Mouse (Mus musculus) inflammation-experienced regulatory T-cells, adult 6 months (primary cell): ENCODE measurements around the gene Agbl3. TPM values are rescaled to one million over a fixed set of nuclear protein-coding genes. Genes with fewer than 3 reads are reported as not detected.

Experiments
- ATAC-seq: one replicate; pipeline ENCODE4 v1.8.0; 2017
- polyA plus RNA-seq, 3 experiments: library from polyadenylated mRNA; unstranded; fragments of 100-300 nt; shearing (Covaris generic); gene quantifications; one replicate each; pipeline ENCODE4 v1.2.1; 2017

Gene Agbl3
- polyA plus RNA-seq = 1 to 10 TPM; 1.7 to 2.6 (median 2.3) TPM

- ATAC-seq = peak; percentile 91
These were observed at the start of gene Agbl3 for GRCm38 (mm10) chr6:34780231-34780942. Gene Agbl3 (plus strand): TSS chr6:34780432.

GRCm38 (mm10) chr6:34731007-34731406, 49.2 kb upstream of the Agbl3 start:
- no peak for ATAC-seq

- ATAC-seq = no peak
These were observed 48.7 kb upstream of the Agbl3 start for GRCm38 (mm10) chr6:34731529-34731928.

GRCm38 (mm10) chr6:34734940-34735695, 45.1 kb upstream of the Agbl3 start:
- ATAC-seq = no peak

- ATAC-seq = no peak
These were observed 43.3 kb upstream of the Agbl3 start for GRCm38 (mm10) chr6:34736934-34737333.

GRCm38 (mm10) chr6:34743946-34744345, 36.3 kb upstream of the Agbl3 start:
- ATAC-seq = no peak

GRCm38 (mm10) chr6:34747846-34748245, 32.4 kb upstream of the Agbl3 start:
- no peak for ATAC-seq

GRCm38 (mm10) chr6:34748566-34748965, 31.7 kb upstream of the Agbl3 start:
- no peak for ATAC-seq

- ATAC-seq = no peak
These were observed 30.7 kb upstream of the Agbl3 start for GRCm38 (mm10) chr6:34749526-34749925.

GRCm38 (mm10) chr6:34750487-34751120, 29.6 kb upstream of the Agbl3 start:
- ATAC-seq = no peak

GRCm38 (mm10) chr6:34751625-34752024, 28.6 kb upstream of the Agbl3 start:
- ATAC-seq = no peak

- ATAC-seq = no peak
These were observed 25.8 kb upstream of the Agbl3 start for GRCm38 (mm10) chr6:34754448-34754847.

- no peak for ATAC-seq
These were observed 21.9 kb upstream of the Agbl3 start for GRCm38 (mm10) chr6:34758340-34758739.

GRCm38 (mm10) chr6:34760023-34760422, 20.2 kb upstream of the Agbl3 start:
- ATAC-seq = no peak

- ATAC-seq = no peak
These were observed 14.5 kb upstream of the Agbl3 start for GRCm38 (mm10) chr6:34765721-34766120.

- no peak for ATAC-seq
These were observed 10.2 kb upstream of the Agbl3 start for GRCm38 (mm10) chr6:34769984-34770383.

- no peak for ATAC-seq
These were observed 9.7 kb upstream of the Agbl3 start for GRCm38 (mm10) chr6:34770491-34770890.

- ATAC-seq = no peak
These were observed 3.8 kb upstream of the Agbl3 start for GRCm38 (mm10) chr6:34776396-34776795.

GRCm38 (mm10) chr6:34777094-34777493, 3.1 kb upstream of the Agbl3 start:
- ATAC-seq = no peak

GRCm38 (mm10) chr6:34777981-34778668, 2.1 kb upstream of the Agbl3 start:
- ATAC-seq = no peak

GRCm38 (mm10) chr6:34780943-34781289, 684 bp downstream of the Agbl3 start:
- ATAC-seq = no peak

- no peak for ATAC-seq
These were observed 2.3 kb downstream of the Agbl3 start for GRCm38 (mm10) chr6:34782493-34782892.

GRCm38 (mm10) chr6:34796881-34797280, 16.6 kb downstream of the Agbl3 start:
- ATAC-seq = no peak
